Mouse (Mus musculus): ENCODE results near the gene Rgl3. TPM values are rescaled to one million over a fixed set of nuclear protein-coding genes. Genes with fewer than 3 reads are reported as not detected.

Gene Rgl3
- polyA plus RNA-seq, 1 experiment from 2014 or later, result 1.8 TPM

DNA sequence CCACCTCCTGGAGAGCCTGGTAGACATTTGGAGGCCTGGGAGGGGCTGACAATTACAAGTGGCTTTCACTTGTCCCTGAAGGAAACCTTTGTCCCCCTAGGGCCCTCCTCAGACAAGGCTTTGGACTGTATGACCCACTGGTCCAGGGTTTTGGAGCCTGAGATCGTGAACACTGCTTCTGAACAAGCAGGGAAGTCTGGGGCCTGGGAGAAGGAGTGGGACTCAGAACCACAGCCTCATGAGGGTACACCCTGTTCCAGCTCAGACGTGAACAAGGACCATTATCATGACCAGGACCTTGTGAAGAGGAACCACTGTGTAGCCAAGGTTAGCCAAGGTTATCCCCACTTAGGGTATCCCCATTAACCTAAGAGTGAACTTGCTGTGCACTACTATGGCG lies 60.0 kb downstream of the Rgl3 start:
- peaks cover 9% of the 10 kb centered on the region for H3K36me3 ChIP-seq
- ATAC-seq (ENCODE audit: insufficient number of reproducible peaks, insufficient read depth, low FRiP score, low TSS enrichment, low read depth), result no peak

DNA sequence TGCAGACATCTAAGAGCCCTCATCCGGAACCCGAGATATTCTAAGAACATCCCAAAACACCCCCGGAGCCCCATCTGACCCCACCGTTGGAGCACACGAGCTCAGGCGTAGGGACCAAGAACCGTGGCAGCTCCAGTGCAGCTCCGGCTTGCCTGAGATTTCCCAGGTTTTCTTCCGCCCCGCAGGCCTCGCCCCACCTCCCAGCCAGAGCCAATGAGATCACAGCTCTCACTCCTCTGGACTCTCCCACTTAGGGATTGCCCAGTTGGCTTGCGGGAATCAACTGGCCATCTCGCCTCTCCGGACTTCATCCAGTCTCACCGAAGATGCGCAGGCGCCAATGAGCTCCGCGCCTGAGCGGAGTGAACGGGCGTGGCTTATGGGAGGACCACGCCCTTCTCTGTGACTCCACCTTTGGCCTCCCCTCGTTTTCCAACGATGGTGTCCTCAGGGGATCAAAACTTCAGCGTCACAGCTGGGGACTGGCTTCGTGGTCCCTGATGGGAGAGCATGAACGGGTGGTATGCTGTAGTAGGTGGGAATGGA lies 62.0 kb downstream of the Rgl3 start, which contains the start of the genes Ccdc159 and Tmem205:
Gene Ccdc159, plus strand, starts transcription at position 264 of the 546 bp plus-strand sequence.
Gene Tmem205, minus strand, starts transcription at position 349 of the 546 bp plus-strand sequence.
- H3K9me3 ChIP-seq, result no peaks in the 10 kb centered on the region
- peak within 1 kb of the TSS; percentile 68 for H3K4me2 ChIP-seq
- H3K27ac ChIP-seq, result peak within 1 kb of the TSS; percentile 46; the same call in 1 of the 2 replicates
- peak within 1 kb of the TSS; percentile 64 for H3K9ac ChIP-seq (replicated peaks)
- H3K36me3 ChIP-seq, result peaks cover 16% of the 10 kb centered on the region
- peak; percentile 98 for ATAC-seq (ENCODE audit: insufficient number of reproducible peaks, insufficient read depth, low FRiP score, low TSS enrichment, low read depth)
- H3K4me3 ChIP-seq (replicated peaks), result peak within 1 kb of the TSS; percentile 56
- H3K4me1 ChIP-seq (replicated peaks), result peaks cover 11% of the 10 kb centered on the region
- whole genome bisulfite sequencing, result under 1% methylated on average over 28 of the region's 28 CpGs
- H3K27me3 ChIP-seq, result no peaks in the 10 kb centered on the region

More for the DNA sequence above, 60.0 kb downstream of the Rgl3 start:
- no peaks in the 10 kb centered on the region for H3K9me3 ChIP-seq
- H3K4me3 ChIP-seq (replicated peaks), result no peak overlapping the region
- H3K4me1 ChIP-seq (replicated peaks), result peaks cover 11% of the 10 kb centered on the region
- H3K27ac ChIP-seq, result no peak overlapping the region
- no peak overlapping the region for H3K4me2 ChIP-seq
- no peak overlapping the region for H3K9ac ChIP-seq (replicated peaks)
- H3K27me3 ChIP-seq, result peaks cover 5% of the 10 kb centered on the region; the same call in 1 of the 2 replicates
- 83% methylated on average over 3 of the region's 3 CpGs for WGBS

DNA sequence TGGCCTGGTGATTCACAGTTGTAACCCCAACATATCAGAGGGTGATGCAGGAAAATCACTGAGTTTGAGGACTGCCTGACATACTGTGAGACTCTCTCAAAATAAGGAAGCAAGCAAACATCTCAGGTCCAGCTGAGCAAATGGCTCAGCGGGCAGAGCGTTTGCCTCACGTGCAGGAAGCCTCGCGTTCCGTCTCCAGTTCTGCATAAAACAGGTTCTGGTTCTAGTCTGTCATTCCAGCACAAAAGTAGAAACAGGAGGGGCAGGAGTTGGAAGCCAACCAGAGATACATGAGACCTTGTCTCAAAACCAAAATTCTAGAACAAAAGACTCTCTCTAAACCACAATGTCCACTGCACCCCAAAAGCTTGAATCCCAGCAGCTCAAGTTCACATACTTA lies 62.5 kb downstream of the Rgl3 start:
- Histone ChIP-seq H3K9ac (replicated peaks) (peak overlapping the region; percentile 64), H3K9me3 (no peaks in the 10 kb centered on the region), H3K4me3 (replicated peaks) (peak overlapping the region; percentile 56), H3K27ac (peak overlapping the region; percentile 46; the same call in 1 of the 2 replicates), H3K36me3 (peaks cover 17% of the 10 kb centered on the region), H3K27me3 (no peaks in the 10 kb centered on the region), H3K4me2 (peak overlapping the region; percentile 68), H3K4me1 (replicated peaks) (peaks cover 11% of the 10 kb centered on the region)
- ATAC-seq (ENCODE audit: insufficient number of reproducible peaks, insufficient read depth, low FRiP score, low TSS enrichment, low read depth), result no peak
- 2% methylated on average over 6 of the region's 6 CpGs for WGBS

DNA sequence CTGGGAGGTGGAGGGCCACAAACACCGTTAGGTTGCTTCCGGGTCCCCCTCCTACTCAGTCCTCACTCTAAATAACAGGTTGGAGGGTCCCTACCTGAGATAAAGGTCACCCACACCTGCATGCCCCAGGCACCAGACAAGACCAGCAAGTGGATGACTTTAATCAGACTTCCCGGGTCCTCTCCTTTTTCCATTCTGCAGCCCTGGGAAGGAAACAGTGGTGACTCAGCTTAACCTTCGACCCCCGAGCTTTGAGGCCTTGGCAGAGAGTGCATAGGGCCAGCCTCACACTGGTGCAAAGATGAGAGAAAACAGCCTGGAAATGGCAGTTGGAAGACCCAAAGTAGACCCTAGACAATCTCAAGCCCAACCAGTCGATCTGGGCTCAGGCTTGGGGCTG lies 63.1 kb downstream of the Rgl3 start:
- no peak for ATAC-seq (ENCODE audit: insufficient number of reproducible peaks, insufficient read depth, low FRiP score, low TSS enrichment, low read depth)
- H3K9ac ChIP-seq (replicated peaks), result peak overlapping the region; percentile 23; the same call in 1 of the 2 replicates
- H3K27ac ChIP-seq, result no peak overlapping the region
- H3K9me3 ChIP-seq, result no peaks in the 10 kb centered on the region
- H3K27me3 ChIP-seq, result no peaks in the 10 kb centered on the region
- H3K36me3 ChIP-seq, result peaks cover 20% of the 10 kb centered on the region
- peak overlapping the region; percentile 56 for H3K4me3 ChIP-seq (replicated peaks)
- peaks cover 11% of the 10 kb centered on the region for H3K4me1 ChIP-seq (replicated peaks)
- H3K4me2 ChIP-seq, result peak overlapping the region; percentile 68
- WGBS, result 76% methylated on average over 6 of the region's 6 CpGs

DNA sequence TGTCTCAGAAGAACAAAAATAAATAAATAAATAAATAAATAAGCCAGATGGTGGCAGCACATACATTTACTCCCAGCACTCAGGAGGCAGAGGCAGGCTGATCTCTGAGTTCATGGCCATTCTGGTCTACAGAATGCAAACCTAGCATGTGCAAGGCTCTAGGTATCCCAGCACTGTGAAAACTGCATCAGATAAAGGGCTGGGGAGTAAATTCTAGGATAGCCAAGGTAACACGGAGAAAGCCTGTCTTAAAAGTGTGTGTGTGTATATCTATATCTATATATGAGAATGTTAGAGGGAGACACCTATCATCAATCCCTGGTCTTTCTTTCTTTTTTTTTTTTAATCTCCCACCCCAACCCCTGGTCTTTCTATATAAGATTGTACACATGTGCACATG lies 63.7 kb downstream of the Rgl3 start:
- Histone ChIP-seq H3K27me3 (no peaks in the 10 kb centered on the region), H3K9me3 (no peaks in the 10 kb centered on the region), H3K4me3 (replicated peaks) (no peak overlapping the region), H3K4me1 (replicated peaks) (peaks cover 11% of the 10 kb centered on the region), H3K9ac (replicated peaks) (no peak overlapping the region), H3K36me3 (peaks cover 20% of the 10 kb centered on the region), H3K27ac (no peak overlapping the region), H3K4me2 (no peak overlapping the region)
- 100% methylated on average over 1 of the region's 1 CpGs for WGBS
- no peak for ATAC-seq (ENCODE audit: insufficient number of reproducible peaks, insufficient read depth, low FRiP score, low TSS enrichment, low read depth)

DNA sequence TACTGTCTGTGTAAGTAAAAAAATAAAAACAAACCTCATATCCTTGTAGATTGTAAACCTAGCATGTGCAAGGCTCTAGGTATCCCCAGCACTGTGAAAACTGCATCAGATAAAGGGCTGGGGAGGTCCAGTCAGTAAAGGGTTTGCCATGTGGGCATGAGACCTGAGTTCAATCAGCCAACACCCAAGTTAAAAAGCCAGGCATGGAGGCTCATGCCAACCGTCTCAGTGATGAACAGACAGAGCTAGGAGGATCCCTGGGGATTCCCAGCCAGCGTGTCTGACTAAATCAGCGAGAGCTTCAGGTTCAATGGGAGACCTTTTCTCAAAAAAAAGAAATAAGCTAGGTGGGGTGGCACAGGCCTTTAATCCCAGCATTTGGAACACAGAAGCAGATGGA lies 64.2 kb downstream of the Rgl3 start:
- 93% methylated on average over 3 of the region's 3 CpGs for WGBS
- Histone ChIP-seq H3K9me3 (no peaks in the 10 kb centered on the region), H3K4me2 (no peak overlapping the region), H3K36me3 (peaks cover 20% of the 10 kb centered on the region), H3K4me1 (replicated peaks) (peaks cover 11% of the 10 kb centered on the region), H3K27ac (no peak overlapping the region), H3K9ac (replicated peaks) (no peak overlapping the region), H3K4me3 (replicated peaks) (no peak overlapping the region), H3K27me3 (no peaks in the 10 kb centered on the region)
- ATAC-seq (ENCODE audit: insufficient number of reproducible peaks, insufficient read depth, low FRiP score, low TSS enrichment, low read depth), result no peak

DNA sequence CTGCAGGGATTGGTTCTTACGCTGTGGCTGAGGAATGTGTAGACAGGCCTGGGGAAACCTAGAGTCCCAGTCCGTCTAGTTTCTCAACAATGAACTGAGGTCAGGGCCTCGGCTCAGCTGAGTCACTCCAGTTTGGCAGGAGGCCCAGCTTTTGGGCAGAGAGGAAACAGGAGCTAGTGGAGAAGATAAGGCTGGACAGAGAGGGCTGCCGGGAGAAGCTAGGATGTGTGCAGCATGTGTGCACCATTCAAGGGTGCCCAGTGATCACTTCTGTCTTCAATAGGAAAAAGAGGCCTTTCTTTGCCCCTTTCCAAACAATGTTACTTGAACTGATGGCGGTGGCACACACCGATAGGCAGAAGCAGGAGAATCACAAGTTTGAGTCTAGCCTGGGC lies 65.2 kb downstream of the Rgl3 start:
- WGBS, result 86% methylated on average over 6 of the region's 6 CpGs
- H3K36me3 ChIP-seq, result peaks cover 20% of the 10 kb centered on the region
- H3K27me3 ChIP-seq, result no peaks in the 10 kb centered on the region
- H3K9ac ChIP-seq (replicated peaks), result no peak overlapping the region
- no peak for ATAC-seq (ENCODE audit: insufficient number of reproducible peaks, insufficient read depth, low FRiP score, low TSS enrichment, low read depth)
- peaks cover 11% of the 10 kb centered on the region for H3K4me1 ChIP-seq (replicated peaks)
- no peaks in the 10 kb centered on the region for H3K9me3 ChIP-seq
- H3K4me2 ChIP-seq, result no peak overlapping the region
- H3K4me3 ChIP-seq (replicated peaks), result no peak overlapping the region
- no peak overlapping the region for H3K27ac ChIP-seq

DNA sequence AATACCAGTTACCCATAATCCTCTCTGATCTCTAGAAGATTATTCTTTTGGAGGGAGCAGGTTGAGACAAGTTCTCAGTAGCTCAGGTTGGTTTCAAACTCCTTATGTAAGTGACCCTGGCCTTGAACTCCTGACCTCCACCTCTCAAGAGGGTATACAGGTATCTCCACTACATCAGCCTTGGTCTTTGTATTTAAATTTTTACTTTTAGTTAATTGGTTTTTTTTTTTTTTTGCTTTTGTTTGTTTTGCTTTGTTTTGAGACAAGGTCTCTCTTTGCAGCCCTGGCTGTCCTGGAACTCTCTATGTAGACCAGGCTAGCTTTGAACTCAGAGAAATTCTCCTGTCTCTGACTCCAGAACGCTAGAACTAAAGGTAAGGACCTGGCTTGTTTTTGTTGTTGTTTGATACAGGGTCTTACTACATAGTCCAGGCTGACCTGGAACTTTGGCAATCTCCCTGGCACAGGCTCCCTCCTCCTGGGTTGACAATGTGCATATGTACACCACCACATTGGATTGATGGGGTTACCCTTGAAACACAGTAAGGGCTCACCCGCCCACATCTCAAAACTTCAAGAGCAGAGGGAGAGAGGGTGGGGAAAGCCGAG lies 65.7 kb downstream of the Rgl3 start:
- Histone ChIP-seq H3K36me3 (peaks cover 20% of the 10 kb centered on the region), H3K27ac (no peak overlapping the region), H3K4me3 (replicated peaks) (no peak overlapping the region), H3K9me3 (no peaks in the 10 kb centered on the region), H3K4me2 (no peak overlapping the region), H3K4me1 (replicated peaks) (peaks cover 11% of the 10 kb centered on the region), H3K9ac (replicated peaks) (no peak overlapping the region), H3K27me3 (no peaks in the 10 kb centered on the region)
- no peak for ATAC-seq (ENCODE audit: insufficient number of reproducible peaks, insufficient read depth, low FRiP score, low TSS enrichment, low read depth)
- WGBS, result 72% methylated on average over 3 of the region's 3 CpGs

DNA sequence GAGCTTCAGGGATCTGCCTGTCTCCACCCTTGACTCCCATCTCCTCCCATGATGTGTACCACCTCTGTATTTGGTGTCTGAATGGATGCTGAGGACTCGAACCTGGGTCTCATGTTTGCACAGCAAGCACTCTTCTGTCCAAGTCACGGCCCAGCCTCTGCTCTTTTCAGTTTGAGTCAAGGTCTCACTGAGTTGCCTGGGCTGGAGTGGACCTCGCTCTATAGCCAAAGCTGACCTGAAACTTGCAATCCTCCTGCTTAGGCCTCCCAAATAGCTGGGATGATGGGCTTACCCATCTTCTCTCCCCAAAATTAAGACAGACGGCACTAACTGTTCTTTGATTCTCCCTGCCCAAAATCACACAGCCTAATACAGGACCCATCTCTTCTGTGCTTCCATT lies 66.2 kb downstream of the Rgl3 start:
- no peak overlapping the region for H3K4me3 ChIP-seq (replicated peaks)
- peaks cover 20% of the 10 kb centered on the region for H3K36me3 ChIP-seq
- no peak for ATAC-seq (ENCODE audit: insufficient number of reproducible peaks, insufficient read depth, low FRiP score, low TSS enrichment, low read depth)

More for the DNA sequence above, 66.2 kb downstream of the Rgl3 start:
- 83% methylated on average over 4 of the region's 4 CpGs for WGBS
- peaks cover 11% of the 10 kb centered on the region for H3K4me1 ChIP-seq (replicated peaks)
- no peak overlapping the region for H3K9ac ChIP-seq (replicated peaks)
- H3K9me3 ChIP-seq, result no peaks in the 10 kb centered on the region
- no peak overlapping the region for H3K27ac ChIP-seq
- no peaks in the 10 kb centered on the region for H3K27me3 ChIP-seq
- H3K4me2 ChIP-seq, result no peak overlapping the region

Other genes starting within 250 kb of the Rgl3 start
- 152 and 161 TPM in 2 replicates for gene Spc24, start 229.1 kb downstream of the Rgl3 start, polyA plus RNA-seq (2016; fragmentation: Nextera tagmentation; extraction: Ambion mirVana)
- 19.9 and 22.3 TPM in 2 replicates for gene Kank2, start 190.7 kb downstream of the Rgl3 start, polyA plus RNA-seq (2016; fragmentation: Nextera tagmentation; extraction: Ambion mirVana)
- gene Angptl8, start 153.9 kb downstream of the Rgl3 start, polyA plus RNA-seq (2016; fragmentation: Nextera tagmentation; extraction: Ambion mirVana), result 0.99 and 1.1 TPM in 2 replicates
- gene Dock6, start 136.8 kb downstream of the Rgl3 start, polyA plus RNA-seq (2016; fragmentation: Nextera tagmentation; extraction: Ambion mirVana), result 38.3 and 38.9 TPM in 2 replicates
- gene Rab3d, start 71.3 kb downstream of the Rgl3 start, polyA plus RNA-seq (2016; fragmentation: Nextera tagmentation; extraction: Ambion mirVana), result 7.3 and 8.8 TPM in 2 replicates
- 5.2 and 5.7 TPM in 2 replicates for gene Ccdc159, start 62.0 kb downstream of the Rgl3 start, polyA plus RNA-seq (2016; fragmentation: Nextera tagmentation; extraction: Ambion mirVana)
- 33.4 and 39.4 TPM in 2 replicates for gene Tmem205, start 61.9 kb downstream of the Rgl3 start, polyA plus RNA-seq (2016; fragmentation: Nextera tagmentation; extraction: Ambion mirVana)
- gene Plppr2, start 52.4 kb downstream of the Rgl3 start, polyA plus RNA-seq (2016; fragmentation: Nextera tagmentation; extraction: Ambion mirVana), result 9.3 and 11.9 TPM in 2 replicates
- 7.3 and 7.4 TPM in 2 replicates for gene Swsap1, start 33.7 kb downstream of the Rgl3 start, polyA plus RNA-seq (2016; fragmentation: Nextera tagmentation; extraction: Ambion mirVana)
- 6.9 and 8.1 TPM in 2 replicates for gene Epor, start 25.9 kb downstream of the Rgl3 start, polyA plus RNA-seq (2016; fragmentation: Nextera tagmentation; extraction: Ambion mirVana)
- 1.9 TPM in 2 replicates for gene Ccdc151, start 13.2 kb upstream of the Rgl3 start, polyA plus RNA-seq (2016; fragmentation: Nextera tagmentation; extraction: Ambion mirVana)
- 108 TPM in 2 replicates for gene Prkcsh, start 13.4 kb upstream of the Rgl3 start, polyA plus RNA-seq (2016; fragmentation: Nextera tagmentation; extraction: Ambion mirVana)
- 0.23 TPM in 1 of 2 replicates, not detected in the other for gene Elavl3, start 62.6 kb upstream of the Rgl3 start, polyA plus RNA-seq (2016; fragmentation: Nextera tagmentation; extraction: Ambion mirVana)
- gene Gm49318, start 81.8 kb upstream of the Rgl3 start, polyA plus RNA-seq (2016; fragmentation: Nextera tagmentation; extraction: Ambion mirVana), result not detected in 2 replicates
- 13.2 and 14.0 TPM in 2 replicates for gene Zfp653, start 81.9 kb upstream of the Rgl3 start, polyA plus RNA-seq (2016; fragmentation: Nextera tagmentation; extraction: Ambion mirVana)
- 31.5 and 32.2 TPM in 2 replicates for gene Ecsit, start 96.0 kb upstream of the Rgl3 start, polyA plus RNA-seq (2016; fragmentation: Nextera tagmentation; extraction: Ambion mirVana)
- gene Cnn1, start 109.8 kb upstream of the Rgl3 start, polyA plus RNA-seq (2016; fragmentation: Nextera tagmentation; extraction: Ambion mirVana), result 1.4 and 1.5 TPM in 2 replicates
- 192 and 199 TPM in 2 replicates for gene Elof1, start 127.7 kb upstream of the Rgl3 start, polyA plus RNA-seq (2016; fragmentation: Nextera tagmentation; extraction: Ambion mirVana)
- gene Acp5, start 146.3 kb upstream of the Rgl3 start, polyA plus RNA-seq (2016; fragmentation: Nextera tagmentation; extraction: Ambion mirVana), result 7.7 and 9.9 TPM in 2 replicates
- gene Pigyl, start 167.4 kb upstream of the Rgl3 start, polyA plus RNA-seq (2016; fragmentation: Nextera tagmentation; extraction: Ambion mirVana), result 64.7 and 66.7 TPM in 2 replicates
- 0.09 and 0.16 TPM in 2 replicates for gene Zfp872, start 198.6 kb upstream of the Rgl3 start, polyA plus RNA-seq (2016; fragmentation: Nextera tagmentation; extraction: Ambion mirVana)
- gene Zfp809, start 236.3 kb upstream of the Rgl3 start, polyA plus RNA-seq (2016; fragmentation: Nextera tagmentation; extraction: Ambion mirVana), result 12.0 and 13.6 TPM in 2 replicates

All from limb, embryonic 12.5 days (tissue).